Mouse (Mus musculus) lung, embryonic 14.5 days (tissue): ENCODE results near the gene F13b. TPM values are rescaled to one million over a fixed set of nuclear protein-coding genes. Genes with fewer than 3 reads are reported as not detected.

Experiments used
- ATAC-seq: fragments of 200-750 bp; cut with Nextera tagmentation; 2 replicates; pipeline ENCODE4 v1.8.0; 2017; ENCODE audit warnings: mild to moderate bottlenecking, moderate TSS enrichment, moderate library complexity; ENCODE audit not compliant: insufficient read depth
- DNase-seq: peaks from one replicate; pipeline ENCODE4 v3.0.0-alpha.2; 2015
- H3K27ac ChIP-seq: fragments of 300-500 bp; sonication (generic); 2 replicates; pipeline ENCODE4 v1.5.1; 2014; ENCODE audit warnings: low read depth, mild to moderate bottlenecking, moderate library complexity
- H3K27me3 ChIP-seq: fragments of 300-500 bp; sonication (generic); 2 replicates; pipeline ENCODE4 v1.6.1; 2014; ENCODE audit warnings: low read length, control low read depth; ENCODE audit not compliant: insufficient read depth
- H3K36me3 ChIP-seq: fragments of 300-500 bp; sonication (generic); 2 replicates; pipeline ENCODE4 v1.6.1; 2014; ENCODE audit warnings: control low read depth; ENCODE audit not compliant: insufficient read depth
- H3K4me1 ChIP-seq: fragments of 300-500 bp; sonication (generic); 2 replicates; pipeline ENCODE4 v1.6.1; 2014; ENCODE audit warnings: antibody characterized with exemption, control low read depth; ENCODE audit not compliant: insufficient read depth
- H3K4me2 ChIP-seq: fragments of 300-500 bp; sonication (generic); 2 replicates; pipeline ENCODE4 v1.6.1; 2014; ENCODE audit warnings: mild to moderate bottlenecking
- H3K4me3 ChIP-seq: fragments of 300-500 bp; sonication (generic); 2 replicates; pipeline ENCODE4 v1.5.1; 2014; ENCODE audit warnings: low read depth, low read length
- H3K9ac ChIP-seq: fragments of 300-500 bp; sonication (generic); 2 replicates; pipeline ENCODE4 v1.6.1; 2014
- H3K9me3 ChIP-seq: fragments of 300-500 bp; sonication (generic); 2 replicates; pipeline ENCODE4 v1.6.1; 2016; ENCODE audit warnings: low read depth, low read length, control low read depth
- CTCF ChIP-seq: IDR thresholded peaks from 2 replicates; pipeline ENCODE4 v1.5.1; 2016; ENCODE audit warnings: antibody characterized with exemption, low read depth
- WGBS: fragments of 180-500 bp; shearing (Covaris S2); extraction: QIAGEN DNeasy Blood & Tissue Kit; methylation state at CpG from one replicate; pipeline ENCODE4 v1.1.7; 2014; 5-methylcytosine and 5-hydroxymethylcytosine counted together
- polyA plus RNA-seq: library from polyadenylated mRNA; unstranded; fragments of >200 nt; fragmentation: Nextera tagmentation; extraction: Ambion mirVana; gene quantifications from 2 replicates; pipeline ENCODE4 v1.2.1, GENCODE M21; 2014

F13b gene
- polyA plus RNA-seq, 1 experiment from 2014 or later = not detected

DNA sequence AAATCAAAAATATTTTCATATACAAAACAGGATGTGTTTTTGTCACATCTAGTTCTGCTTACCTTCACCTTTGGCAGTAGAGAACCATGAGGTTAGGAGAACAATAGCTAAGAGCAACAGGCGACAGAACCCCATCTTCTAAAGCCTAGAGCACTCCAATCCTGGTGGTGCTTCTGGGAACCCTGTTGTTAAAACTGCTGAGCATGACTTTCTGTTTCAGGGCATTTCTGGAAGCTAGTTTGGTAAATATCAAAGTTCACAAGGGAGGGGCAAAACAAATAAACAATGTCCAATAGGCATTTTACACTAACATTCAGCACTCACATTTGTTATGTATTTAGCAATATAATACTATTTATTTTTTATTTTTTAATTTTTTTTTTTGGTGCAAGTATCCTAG, 58.5 kb downstream of the F13b start, which contains the start of gene Cfhr1:
Gene Cfhr1, minus strand, starts transcription at position 249 of the 400 bp plus-strand sequence.
- no peak for ATAC-seq
- no peak within 1 kb of the TSS for H3K4me2 ChIP-seq
- no peak within 1 kb of the TSS for H3K9ac ChIP-seq
- no peaks in the 10 kb centered on the region for H3K27me3 ChIP-seq
- 63% methylated on average over 1 of the region's 1 CpGs for WGBS
- no peaks in the 10 kb centered on the region for H3K36me3 ChIP-seq
- no peak within 1 kb of the TSS for H3K4me3 ChIP-seq
- no peak within 1 kb of the TSS for H3K27ac ChIP-seq
- H3K9me3 ChIP-seq = no peaks in the 10 kb centered on the region
- no peak for DNase-seq
- no peak for TF ChIP-seq CTCF
- H3K4me1 ChIP-seq = no peaks in the 10 kb centered on the region

Other genes starting within 250 kb of the F13b start
- not detected in 2 replicates for gene Crb1, start 124.6 kb upstream of the F13b start, polyA plus RNA-seq
- gene Zbtb41, start 79.4 kb upstream of the F13b start, polyA plus RNA-seq = 14.4 and 15.7 TPM in 2 replicates
- gene Aspm, start 46.9 kb upstream of the F13b start, polyA plus RNA-seq = 24.3 and 25.4 TPM in 2 replicates
- not detected in 2 replicates for gene Cfhr1, start 58.6 kb downstream of the F13b start, polyA plus RNA-seq